Mouse (Mus musculus) c-Kit-positive CD71-positive TER-119-positive erythroid progenitor cells, embryonic 14.5 days (primary cell): ENCODE data around the gene Naa38.

Experiments used
- DNase-seq: peaks from one replicate; pipeline ENCODE4 v3.0.0-alpha.2; 2013; ENCODE audit warnings: low spot score

Gene Naa38

DNA sequence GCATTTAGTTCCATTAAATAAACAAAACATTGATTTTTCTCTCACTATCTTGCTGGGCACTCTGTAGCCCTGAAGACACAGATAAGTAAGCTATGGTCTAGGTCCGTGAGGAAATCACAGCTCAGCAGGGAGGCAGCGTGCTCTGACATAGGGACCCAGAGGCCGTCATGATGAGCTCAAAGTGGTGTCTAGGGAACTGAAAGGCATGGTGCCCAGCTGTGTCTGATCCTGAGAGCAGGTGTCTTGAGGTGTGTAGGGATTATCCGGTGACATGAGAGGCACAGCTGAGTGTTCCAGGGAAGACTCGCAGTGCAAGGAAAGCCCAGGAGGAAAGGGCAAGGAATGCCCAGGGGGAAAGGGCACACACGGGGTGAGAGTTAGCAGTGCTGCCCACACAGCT lies 37.9 kb downstream of the Naa38 start:
- DNase-seq, result no peak

- DNase-seq, result no peak
Observed at GRCm38 (mm10) chr11:69437291-69437690, 42.0 kb downstream of the Naa38 start.

- DNase-seq, result no peak
Observed at GRCm38 (mm10) chr11:69443328-69443727, 48.0 kb downstream of the Naa38 start.
